Mouse (Mus musculus) embryonic fibroblast, embryonic 13.5 days (primary cell): ENCODE data around the gene Slc8a3. TPM values are rescaled to one million over a fixed set of nuclear protein-coding genes. Genes with fewer than 3 reads are reported as not detected.

Experiments used
- H3K27ac ChIP-seq: 2 replicates; pipeline ENCODE4 v1.5.1; 2012; ENCODE audit warnings: low read length, control low read depth, inconsistent platforms; ENCODE audit not compliant: insufficient read depth
- H3K4me1 ChIP-seq: 2 replicates; pipeline ENCODE4 v1.6.1; 2011; ENCODE audit warnings: low read length; ENCODE audit not compliant: control insufficient read depth, insufficient read depth
- H3K4me3 ChIP-seq: 2 replicates; pipeline ENCODE4 v1.5.1; 2011; ENCODE audit warnings: mild to moderate bottlenecking, control low read depth, low read length; ENCODE audit not compliant: insufficient read depth
- CTCF ChIP-seq: IDR thresholded peaks from 2 replicates; pipeline ENCODE4 v1.5.1; 2011; ENCODE audit warnings: mild to moderate bottlenecking, control low read depth, low read length, moderate library complexity, borderline replicate concordance; ENCODE audit not compliant: insufficient read depth
- POLR2A ChIP-seq: IDR thresholded peaks from 2 replicates; pipeline ENCODE4 v1.6.1; 2011; ENCODE audit warnings: low read depth, mild to moderate bottlenecking, control low read depth, low read length, moderate library complexity
- polyA plus RNA-seq: library from polyadenylated mRNA; stranded (reverse); fragments of >200 nt; gene quantifications from 2 replicates; pipeline ENCODE4 v1.2.4, GENCODE M21; 2011; ENCODE audit warnings: low read depth; ENCODE audit not compliant: missing spikeins, insufficient read length

Slc8a3 gene
- polyA plus RNA-seq, 1 experiment, result 0.23 TPM

DNA sequence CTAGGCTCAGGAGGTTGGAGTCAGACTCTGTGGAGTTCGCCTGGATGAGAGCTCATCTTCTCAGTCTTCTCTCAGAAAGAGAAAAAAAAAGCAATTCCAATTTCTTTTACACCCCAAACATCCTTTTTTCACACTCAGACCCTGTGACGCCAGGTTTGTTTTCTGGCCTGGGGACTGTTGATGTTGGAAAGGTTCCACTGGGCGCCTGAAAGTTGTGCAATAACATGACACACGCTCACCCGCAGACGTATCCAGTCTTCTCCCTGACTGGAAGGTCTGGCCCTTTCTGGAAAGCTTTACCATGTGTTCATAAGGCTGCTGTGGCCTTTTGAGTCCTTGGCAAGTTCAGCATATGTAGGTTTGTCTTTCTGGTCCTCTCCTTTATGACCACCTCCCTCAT lies 177.3 kb downstream of the Slc8a3 start:
- no peak for TF ChIP-seq POLR2A
- no peak for TF ChIP-seq CTCF
- no peak overlapping the region for H3K4me3 ChIP-seq
- peak overlapping the region; percentile 82 for H3K27ac ChIP-seq
- peaks cover 4% of the 10 kb centered on the region for H3K4me1 ChIP-seq

DNA sequence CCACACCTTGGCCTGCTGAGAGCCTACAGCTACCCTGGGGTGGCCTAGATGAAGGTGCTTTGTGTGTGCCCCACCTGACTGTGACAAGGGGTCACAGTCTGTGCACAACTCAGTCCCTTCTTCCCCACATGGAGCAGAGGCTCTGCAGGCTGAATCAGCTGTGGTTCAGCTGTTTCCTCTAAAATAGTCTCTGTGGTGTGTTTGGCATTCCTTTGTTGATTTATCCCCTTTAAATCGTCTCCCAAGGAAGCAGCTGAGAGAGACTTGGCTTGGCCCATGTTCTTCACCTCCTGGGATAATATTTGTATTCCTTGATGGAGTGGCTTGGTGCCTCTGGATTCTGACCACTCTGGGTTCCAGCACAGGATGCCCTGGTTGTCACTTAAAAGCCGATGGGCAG lies 180.9 kb downstream of the Slc8a3 start:
- Histone ChIP-seq H3K27ac (peak overlapping the region; percentile 60), H3K4me3 (no peak overlapping the region), H3K4me1 (peaks cover 7% of the 10 kb centered on the region)
- TF ChIP-seq POLR2A, result no peak
- TF ChIP-seq CTCF, result no peak

DNA sequence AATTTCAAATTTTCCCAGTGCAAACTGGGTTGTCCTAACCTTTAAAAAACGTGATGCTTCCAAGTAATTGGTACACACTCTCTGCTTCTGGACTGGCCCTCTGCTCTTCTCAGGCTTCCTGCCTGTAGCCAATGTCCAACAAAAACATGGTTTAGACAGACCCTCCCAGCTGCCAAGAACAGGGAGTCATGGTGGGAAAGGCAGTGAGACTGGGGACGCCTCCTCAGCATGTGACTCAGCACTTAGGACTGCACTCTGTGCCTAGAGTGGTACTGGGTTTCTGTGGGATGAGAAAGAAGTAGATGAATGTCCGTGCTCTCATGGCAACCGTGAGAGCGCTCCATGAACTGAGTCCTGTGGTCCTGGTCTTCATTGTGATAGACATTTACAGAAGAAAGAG lies 182.1 kb downstream of the Slc8a3 start:
- H3K4me1 ChIP-seq, result peaks cover 7% of the 10 kb centered on the region
- H3K4me3 ChIP-seq, result no peak overlapping the region
- TF ChIP-seq POLR2A (no peak), CTCF (no peak)
- peak overlapping the region; percentile 75 for H3K27ac ChIP-seq

GRCm38 (mm10) chr12:81147956-81148355 lies 185.0 kb downstream of the Slc8a3 start:
- H3K27ac ChIP-seq, result no peak overlapping the region
- H3K4me3 ChIP-seq, result no peak overlapping the region
- TF ChIP-seq POLR2A, result no peak
- no peak for TF ChIP-seq CTCF

More at GRCm38 (mm10) chr12:81147956-81148355, 185.0 kb downstream of the Slc8a3 start:
- peaks cover 7% of the 10 kb centered on the region for H3K4me1 ChIP-seq

Other genes starting within 250 kb of the Slc8a3 start
- 1.0 and 1.7 TPM in 2 replicates for gene Gm4787, start 46.3 kb upstream of the Slc8a3 start, polyA plus RNA-seq
- 1.1 and 1.5 TPM in 2 replicates for gene Adam4, start 88.8 kb upstream of the Slc8a3 start, polyA plus RNA-seq
- 61.4 and 68.8 TPM in 2 replicates for gene Cox16, start 151.9 kb upstream of the Slc8a3 start, polyA plus RNA-seq
- 11.9 and 12.7 TPM in 2 replicates for gene Gm20498, start 199.7 kb upstream of the Slc8a3 start, polyA plus RNA-seq
- 35.7 and 38.6 TPM in 2 replicates for gene Synj2bp, start 199.7 kb upstream of the Slc8a3 start, polyA plus RNA-seq
- gene Adam21, start 235.3 kb upstream of the Slc8a3 start, polyA plus RNA-seq, result 0.17 and 0.47 TPM in 2 replicates